In the genomic region with DNA sequence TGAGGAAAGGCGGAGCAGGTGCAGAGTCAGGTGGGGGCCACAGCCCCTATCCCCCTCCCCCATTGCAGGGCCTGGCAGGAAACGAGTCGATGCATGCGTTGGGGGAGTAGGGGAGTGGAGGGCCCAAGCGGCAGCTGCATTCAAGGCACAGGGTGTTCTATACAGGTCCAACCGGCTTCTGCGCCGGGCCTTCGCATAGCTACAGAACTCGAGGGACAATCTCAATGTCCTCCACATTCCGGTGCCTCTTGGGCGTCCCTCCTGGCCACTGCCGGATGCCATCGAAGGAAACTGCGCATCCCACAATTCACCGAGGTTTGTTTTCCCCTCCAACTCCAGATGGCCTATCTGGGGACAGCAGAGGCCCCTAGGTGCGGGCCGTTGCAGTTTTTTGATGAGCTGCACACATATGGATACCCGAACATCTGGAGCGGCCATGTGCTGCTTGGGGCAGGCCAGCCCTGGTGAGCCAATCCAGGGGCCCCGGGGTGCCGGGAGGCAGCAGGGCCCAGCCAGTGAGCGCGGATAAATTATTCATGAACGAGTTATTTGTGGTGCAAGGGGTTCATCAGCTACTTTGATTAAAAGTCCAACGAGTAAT, we compare ENCODE assay signal across 9 mouse cellular contexts.
DNase-seq lines count a peak whose midpoint lies in the region; ATAC-seq and TF ChIP-seq lines count a peak whose summit lies in the region.
"Had no signal": no experiment of that assay in that cellular context is flagged by ENCODE, and none has a peak within 500 bp of the region (broad histone marks: within the 10 kb centered on the region; RNA-seq: fewer than 3 reads in every experiment).

No protein-coding gene starts in this region.

- no peak for TF ChIP-seq POLR2A in kidney, adult 2 months (IDR thresholded peaks at IDR 0.05; ENCODE audit: low read depth, low read length)

- no peak overlapping the region for H3K9ac ChIP-seq in kidney, postnatal 0 days (ENCODE audit: low read depth, low read length)
- H3K9ac ChIP-seq in forebrain, embryonic 15.5 days (replicated peaks): no peak overlapping the region
- no peak overlapping the region for H3K9ac ChIP-seq in midbrain, embryonic 12.5 days (replicated peaks)

- WGBS in kidney, postnatal 0 days: 12% methylated on average over 26 of the region's 26 CpGs
- 17% methylated on average over 26 of the region's 26 CpGs for WGBS in kidney, adult 2 months
- 8% methylated on average over 26 of the region's 26 CpGs for WGBS in forebrain, embryonic 15.5 days
- 16% methylated on average over 26 of the region's 26 CpGs for WGBS in midbrain, embryonic 12.5 days

- no peaks in the 10 kb centered on the region; the same call in 1 of the 2 replicates for H3K4me1 ChIP-seq in kidney, postnatal 0 days (replicated peaks; ENCODE audit: insufficient read depth, low read length)
- no peaks in the 10 kb centered on the region for H3K4me1 ChIP-seq in kidney, adult 2 months (ENCODE audit: control insufficient read depth, insufficient read depth, low read length)
- H3K4me1 ChIP-seq in forebrain, embryonic 15.5 days: peaks cover 26% of the 10 kb centered on the region
- peaks cover 28% of the 10 kb centered on the region for H3K4me1 ChIP-seq in midbrain, embryonic 12.5 days

- H3K27ac ChIP-seq in kidney, postnatal 0 days: no peak overlapping the region
- no peak overlapping the region for H3K27ac ChIP-seq in kidney, adult 2 months (ENCODE audit: insufficient read depth, low read depth, low read length)
- H3K27ac ChIP-seq in forebrain, embryonic 15.5 days (replicated peaks): peak overlapping the region; percentile 73
- H3K27ac ChIP-seq in midbrain, embryonic 12.5 days (replicated peaks): no peak overlapping the region
- H3K27ac ChIP-seq: macrophage had no signal

- H3K27me3 ChIP-seq in kidney, postnatal 0 days (ENCODE audit: insufficient read depth, low read length): peaks cover 16% of the 10 kb centered on the region; the same call in 1 of the 2 replicates
- 0 out of 2 replicates have a peak, but pooled peaks cover 2% of the 10 kb centered on the region for H3K27me3 ChIP-seq in kidney, adult 2 months (replicated peaks; ENCODE audit: control insufficient read depth, insufficient read depth, low read length)
- peaks cover 3% of the 10 kb centered on the region; the same call in 1 of the 2 replicates for H3K27me3 ChIP-seq in forebrain, embryonic 15.5 days
- H3K27me3 ChIP-seq in midbrain, embryonic 12.5 days: peaks cover 30% of the 10 kb centered on the region

- no peak; the same call in 1 of the 2 replicates for TF ChIP-seq CTCF in kidney, postnatal 0 days (IDR thresholded peaks at IDR 0.05; ENCODE audit: low read depth)
- TF ChIP-seq CTCF in kidney, adult 2 months (conservative IDR thresholded peaks at IDR 0.05; ENCODE audit: insufficient read depth, insufficient read length, low read depth, low read length): no peak

- ATAC-seq in kidney, postnatal 0 days (replicated peaks; ENCODE audit: low FRiP score, low read depth): no peak
- peak; percentile 79 for ATAC-seq in forebrain, embryonic 15.5 days (replicated peaks)
- ATAC-seq in midbrain, embryonic 12.5 days (ENCODE audit: low FRiP score, low read depth): peak; percentile 69
- ATAC-seq in cerebellum, adult (ENCODE audit: insufficient number of reproducible peaks, low FRiP score, low TSS enrichment): no peak

- no peaks in the 10 kb centered on the region for H3K36me3 ChIP-seq in kidney, postnatal 0 days (ENCODE audit: insufficient read depth, low read length)
- H3K36me3 ChIP-seq in kidney, adult 2 months (ENCODE audit: control insufficient read depth, insufficient read depth, low read length): no peaks in the 10 kb centered on the region
- H3K36me3 ChIP-seq in forebrain, embryonic 15.5 days: no peaks in the 10 kb centered on the region
- no peaks in the 10 kb centered on the region for H3K36me3 ChIP-seq in midbrain, embryonic 12.5 days

- H3K9me3 ChIP-seq in kidney, postnatal 0 days (replicated peaks; ENCODE audit: low read length): no peaks in the 10 kb centered on the region
- H3K9me3 ChIP-seq in forebrain, embryonic 15.5 days: no peaks in the 10 kb centered on the region
- no peaks in the 10 kb centered on the region for H3K9me3 ChIP-seq in midbrain, embryonic 12.5 days

- H3K4me3 ChIP-seq in kidney, postnatal 0 days (replicated peaks; ENCODE audit: low read depth, low read length): no peak overlapping the region
- no peak overlapping the region for H3K4me3 ChIP-seq in kidney, adult 2 months (ENCODE audit: insufficient read depth, low read depth, low read length)
- peak overlapping the region; percentile 2; the same call in 1 of the 2 replicates for H3K4me3 ChIP-seq in forebrain, embryonic 15.5 days
- no peak overlapping the region for H3K4me3 ChIP-seq in midbrain, embryonic 12.5 days

- H3K4me2 ChIP-seq in kidney, postnatal 0 days (ENCODE audit: low read length): peak overlapping the region; percentile 17; the same call in 1 of the 2 replicates
- peak overlapping the region; percentile 36 for H3K4me2 ChIP-seq in forebrain, embryonic 15.5 days (replicated peaks)
- H3K4me2 ChIP-seq in midbrain, embryonic 12.5 days (replicated peaks): peak overlapping the region; percentile 32

- peak; percentile 31 for DNase-seq in kidney, postnatal 0 days (ENCODE audit: low spot score)
- DNase-seq in kidney, adult 2 months: no peak
- DNase-seq in thymus, postnatal 14 days: peak; percentile 77
- no peak for DNase-seq in left cerebral cortex, adult 9 months (ENCODE audit: low spot score in 2 of 2)
- DNase-seq in frontal cortex, postnatal 25 days (ENCODE audit: low spot score in 2 of 2): no peak

Comparison
In these comparisons a context has a peak if more than half of its experiments do, and no peak if none do; other contexts are left out.
1. DNase-seq: peak in kidney, postnatal 0 days (single experiment) and thymus, postnatal 14 days (single experiment); none in kidney, adult 2 months (single experiment), left cerebral cortex, adult 9 months (0 of 2) and frontal cortex, postnatal 25 days (0 of 2).
2. ATAC-seq: peak in forebrain, embryonic 15.5 days (single experiment) and midbrain, embryonic 12.5 days (single experiment); none in kidney, postnatal 0 days (single experiment) and cerebellum, adult (single experiment).
3. Peak in every context shown above with its lines, with median percentiles within 50 percentile points of each other: H3K4me2 ChIP-seq.